Mouse (Mus musculus) neural tube, embryonic 15.5 days (tissue): Measurements from ENCODE around the gene 4932438A13Rik. TPM values are rescaled to one million over a fixed set of nuclear protein-coding genes. Genes with fewer than 3 reads are reported as not detected.

Source experiments
- ATAC-seq: fragments of 200-750 bp; cut with Nextera tagmentation; 2 replicates; pipeline ENCODE4 v1.8.0; 2017; ENCODE audit warnings: mild to moderate bottlenecking, moderate TSS enrichment, moderate library complexity; ENCODE audit not compliant: low FRiP score
- H3K27ac ChIP-seq: fragments of 300-500 bp; sonication (generic); replicated peaks from 2 replicates; pipeline ENCODE4 v1.5.1; 2015; ENCODE audit warnings: mild to moderate bottlenecking, inconsistent platforms
- H3K27me3 ChIP-seq: fragments of 300-500 bp; sonication (generic); replicated peaks from 2 replicates; pipeline ENCODE4 v1.6.1; 2015; ENCODE audit warnings: inconsistent platforms
- H3K36me3 ChIP-seq: fragments of 300-500 bp; sonication (generic); 2 replicates; pipeline ENCODE4 v1.6.1; 2015; ENCODE audit warnings: inconsistent platforms
- H3K4me1 ChIP-seq: fragments of 300-500 bp; sonication (generic); 2 replicates; pipeline ENCODE4 v1.6.1; 2015; ENCODE audit warnings: inconsistent platforms
- H3K4me2 ChIP-seq: fragments of 300-500 bp; sonication (generic); 2 replicates; pipeline ENCODE4 v1.6.1; 2015; ENCODE audit warnings: inconsistent platforms, mild to moderate bottlenecking, moderate library complexity
- H3K4me3 ChIP-seq: fragments of 300-500 bp; sonication (generic); replicated peaks from 2 replicates; pipeline ENCODE4 v1.5.1; 2015; ENCODE audit warnings: mild to moderate bottlenecking, inconsistent platforms
- H3K9ac ChIP-seq: fragments of 300-500 bp; sonication (generic); replicated peaks from 2 replicates; pipeline ENCODE4 v1.6.1; 2015; ENCODE audit warnings: mild to moderate bottlenecking, inconsistent platforms
- H3K9me3 ChIP-seq: fragments of 300-500 bp; sonication (generic); replicated peaks from 2 replicates; pipeline ENCODE4 v1.6.1; 2016; ENCODE audit warnings: inconsistent platforms
- whole genome bisulfite sequencing: fragments of 180-500 bp; shearing (Covaris S2); methylation state at CpG from one replicate; pipeline ENCODE4 v1.1.7; 2015; ENCODE audit warnings: mixed read lengths; 5-methylcytosine and 5-hydroxymethylcytosine counted together
- polyA plus RNA-seq: library from polyadenylated mRNA; unstranded; fragments of >200 nt; fragmentation: Nextera tagmentation; extraction: Ambion mirVana; gene quantifications from 2 replicates; pipeline ENCODE4 v1.2.1, GENCODE M21; 2015

Gene 4932438A13Rik
- polyA plus RNA-seq, 1 experiment from 2014 or later, result 75.2 TPM

- Histone ChIP-seq H3K27me3 (no peaks in the 10 kb centered on the region), H3K9ac (no peak overlapping the region), H3K9me3 (no peaks in the 10 kb centered on the region), H3K36me3 (no peaks in the 10 kb centered on the region), H3K4me1 (peaks cover 13% of the 10 kb centered on the region), H3K4me3 (no peak overlapping the region), H3K27ac (no peak overlapping the region), H3K4me2 (no peak overlapping the region)
- ATAC-seq, result no peak
- WGBS, result 76% methylated on average over 7 of the region's 7 CpGs
These were observed 26.1 kb upstream of the 4932438A13Rik start for GRCm38 (mm10) chr3:36836833-36837232.

- 23% methylated on average over 12 of the region's 12 CpGs for WGBS
- no peak overlapping the region for H3K9ac ChIP-seq
- no peaks in the 10 kb centered on the region for H3K27me3 ChIP-seq
- H3K9me3 ChIP-seq, result no peaks in the 10 kb centered on the region
- H3K27ac ChIP-seq, result no peak overlapping the region
- peak; percentile 88 for ATAC-seq
- peak overlapping the region; percentile 36; the same call in 1 of the 2 replicates for H3K4me2 ChIP-seq
- no peaks in the 10 kb centered on the region for H3K36me3 ChIP-seq
- peaks cover 8% of the 10 kb centered on the region for H3K4me1 ChIP-seq
- H3K4me3 ChIP-seq, result no peak overlapping the region
These were observed 22.0 kb upstream of the 4932438A13Rik start for GRCm38 (mm10) chr3:36840650-36841555.

- Histone ChIP-seq H3K4me1 (no peaks in the 10 kb centered on the region), H3K9me3 (no peaks in the 10 kb centered on the region), H3K9ac (no peak overlapping the region), H3K27me3 (no peaks in the 10 kb centered on the region), H3K4me2 (peak overlapping the region; percentile 17; the same call in 1 of the 2 replicates), H3K27ac (no peak overlapping the region), H3K4me3 (no peak overlapping the region), H3K36me3 (no peaks in the 10 kb centered on the region)
- WGBS, result 65% methylated on average over 10 of the region's 10 CpGs
- ATAC-seq, result no peak
These were observed 9.0 kb upstream of the 4932438A13Rik start for GRCm38 (mm10) chr3:36853733-36854440.

- no peaks in the 10 kb centered on the region for H3K9me3 ChIP-seq
- 96% methylated on average over 3 of the region's 3 CpGs for WGBS
These were observed 1.2 kb upstream of the 4932438A13Rik start for GRCm38 (mm10) chr3:36861411-36862410.

GRCm38 (mm10) chr3:36863427-36863826 is 523 bp downstream of the 4932438A13Rik start:
- Histone ChIP-seq H3K27ac (peak overlapping the region; percentile 84), H3K4me2 (peak overlapping the region; percentile 63), H3K27me3 (no peaks in the 10 kb centered on the region), H3K36me3 (peaks cover 20% of the 10 kb centered on the region), H3K4me1 (peaks cover 8% of the 10 kb centered on the region), H3K9ac (peak overlapping the region; percentile 85), H3K9me3 (no peaks in the 10 kb centered on the region), H3K4me3 (peak overlapping the region; percentile 86)
- WGBS, result 4% methylated on average over 22 of the region's 23 CpGs
- ATAC-seq, result peak; percentile 36

More at GRCm38 (mm10) chr3:36861411-36862410, 1.2 kb upstream of the 4932438A13Rik start:
- Histone ChIP-seq H3K4me2 (no peak overlapping the region), H3K9ac (no peak overlapping the region), H3K27ac (no peak overlapping the region), H3K27me3 (no peaks in the 10 kb centered on the region), H3K4me1 (peaks cover 8% of the 10 kb centered on the region), H3K4me3 (no peak overlapping the region), H3K36me3 (peaks cover 13% of the 10 kb centered on the region)
- no peak for ATAC-seq

GRCm38 (mm10) chr3:36863881-36864280 is 977 bp downstream of the 4932438A13Rik start:
- no peak for ATAC-seq
- Histone ChIP-seq H3K4me1 (peaks cover 8% of the 10 kb centered on the region), H3K9me3 (no peaks in the 10 kb centered on the region), H3K4me3 (peak overlapping the region; percentile 86), H3K36me3 (peaks cover 20% of the 10 kb centered on the region), H3K4me2 (peak overlapping the region; percentile 63), H3K27ac (no peak overlapping the region), H3K27me3 (no peaks in the 10 kb centered on the region), H3K9ac (peak overlapping the region; percentile 85)
- WGBS, result 84% methylated on average over 4 of the region's 4 CpGs

- H3K9ac ChIP-seq, result no peak overlapping the region
- no peak overlapping the region for H3K4me3 ChIP-seq
- ATAC-seq, result no peak
- no peaks in the 10 kb centered on the region for H3K9me3 ChIP-seq
- no peak overlapping the region for H3K27ac ChIP-seq
- no peaks in the 10 kb centered on the region for H3K27me3 ChIP-seq
- no peak overlapping the region for H3K4me2 ChIP-seq
- peaks cover 8% of the 10 kb centered on the region for H3K4me1 ChIP-seq
- 98% methylated on average over 4 of the region's 4 CpGs for WGBS
- H3K36me3 ChIP-seq, result peaks cover 20% of the 10 kb centered on the region
These were observed 1.6 kb downstream of the 4932438A13Rik start for GRCm38 (mm10) chr3:36864466-36864865.

- H3K9ac ChIP-seq, result no peak overlapping the region
- no peak overlapping the region for H3K27ac ChIP-seq
- H3K4me1 ChIP-seq, result no peaks in the 10 kb centered on the region
- no peaks in the 10 kb centered on the region for H3K27me3 ChIP-seq
- no peak overlapping the region for H3K4me3 ChIP-seq
- 95% methylated on average over 3 of the region's 3 CpGs for WGBS
- no peaks in the 10 kb centered on the region for H3K9me3 ChIP-seq
- no peak for ATAC-seq
- H3K36me3 ChIP-seq, result peaks cover 17% of the 10 kb centered on the region
- no peak overlapping the region for H3K4me2 ChIP-seq
These were observed 42.5 kb downstream of the 4932438A13Rik start for GRCm38 (mm10) chr3:36905372-36905771.

GRCm38 (mm10) chr3:36917832-36918231 is 54.9 kb downstream of the 4932438A13Rik start:
- H3K4me3 ChIP-seq, result no peak overlapping the region
- no peaks in the 10 kb centered on the region for H3K27me3 ChIP-seq
- no peak for ATAC-seq
- no peak overlapping the region for H3K9ac ChIP-seq
- H3K4me2 ChIP-seq, result no peak overlapping the region
- no peaks in the 10 kb centered on the region for H3K9me3 ChIP-seq
- H3K27ac ChIP-seq, result no peak overlapping the region
- 93% methylated on average over 2 of the region's 2 CpGs for WGBS
- H3K36me3 ChIP-seq, result peaks cover 16% of the 10 kb centered on the region
- no peaks in the 10 kb centered on the region for H3K4me1 ChIP-seq

- H3K27me3 ChIP-seq, result no peaks in the 10 kb centered on the region
- ATAC-seq, result no peak
- 95% methylated on average over 4 of the region's 4 CpGs for WGBS
- no peak overlapping the region for H3K4me2 ChIP-seq
- H3K9ac ChIP-seq, result no peak overlapping the region
- H3K9me3 ChIP-seq, result no peaks in the 10 kb centered on the region
- no peak overlapping the region for H3K4me3 ChIP-seq
- H3K4me1 ChIP-seq, result no peaks in the 10 kb centered on the region
- H3K36me3 ChIP-seq, result peaks cover 16% of the 10 kb centered on the region
- H3K27ac ChIP-seq, result no peak overlapping the region
These were observed 55.4 kb downstream of the 4932438A13Rik start for GRCm38 (mm10) chr3:36918322-36918721.

GRCm38 (mm10) chr3:36941572-36941971 is 78.7 kb downstream of the 4932438A13Rik start:
- H3K4me2 ChIP-seq, result no peak overlapping the region
- no peak overlapping the region for H3K9ac ChIP-seq
- peaks cover 25% of the 10 kb centered on the region for H3K36me3 ChIP-seq
- no peaks in the 10 kb centered on the region for H3K4me1 ChIP-seq
- H3K4me3 ChIP-seq, result no peak overlapping the region
- H3K27me3 ChIP-seq, result no peaks in the 10 kb centered on the region
- no peaks in the 10 kb centered on the region for H3K9me3 ChIP-seq
- ATAC-seq, result no peak
- H3K27ac ChIP-seq, result no peak overlapping the region
- WGBS, result 26% methylated on average over 5 of the region's 5 CpGs
